Mouse (Mus musculus) kidney, adult 2 months (tissue): ENCODE data around the gene Pdgfa. TPM values are rescaled to one million over a fixed set of nuclear protein-coding genes. Genes with fewer than 3 reads are reported as not detected.
A peak's percentile ranks its signal among the peaks of the same experiment; 100 is the strongest.

ENCODE experiments used
- DNase-seq: peaks from one replicate; pipeline ENCODE4 v3.0.0; 2021
- H3K27ac ChIP-seq: fragments of 200-500 bp; 2 replicates; pipeline ENCODE4 v1.5.1; 2012; ENCODE audit warnings: low read depth, low read length, control low read depth, inconsistent platforms; ENCODE audit not compliant: insufficient read depth
- H3K27me3 ChIP-seq: fragments of 200-500 bp; replicated peaks from 2 replicates; pipeline ENCODE4 v1.6.1; 2012; ENCODE audit warnings: mild to moderate bottlenecking, moderate library complexity, low read length, inconsistent platforms; ENCODE audit not compliant: control insufficient read depth, insufficient read depth
- H3K36me3 ChIP-seq: fragments of 200-500 bp; 2 replicates; pipeline ENCODE4 v1.6.1; 2012; ENCODE audit warnings: mild to moderate bottlenecking, moderate library complexity, low read length, inconsistent platforms; ENCODE audit not compliant: control insufficient read depth, insufficient read depth
- H3K4me1 ChIP-seq: fragments of 200-500 bp; 2 replicates; pipeline ENCODE4 v1.6.1; 2011; ENCODE audit warnings: low read length; ENCODE audit not compliant: control insufficient read depth, insufficient read depth
- H3K4me3 ChIP-seq: fragments of 200-500 bp; 2 replicates; pipeline ENCODE4 v1.5.1; 2011; ENCODE audit warnings: mild to moderate bottlenecking, low read depth, low read length, control low read depth; ENCODE audit not compliant: insufficient read depth
- CTCF ChIP-seq: fragments of 200-500 bp; conservative IDR thresholded peaks from 2 replicates; pipeline ENCODE4 v1.5.1; 2011; ENCODE audit warnings: low read depth, mild to moderate bottlenecking, control low read depth, low read length, moderate library complexity, mixed read lengths; ENCODE audit not compliant: insufficient read depth, insufficient read length
- POLR2A ChIP-seq: fragments of 200-500 bp; IDR thresholded peaks from one replicate; pipeline ENCODE4 v1.6.1; 2011; ENCODE audit warnings: low read depth, low read length, control low read depth
- WGBS: fragments of 180-500 bp; shearing (Covaris S2); methylation state at CpG from one replicate; pipeline ENCODE4 v1.1.7; 2018; 5-methylcytosine and 5-hydroxymethylcytosine counted together
- polyA plus RNA-seq: library from polyadenylated mRNA; depleted of rRNA; stranded (reverse); fragments of >200 nt; gene quantifications from 2 replicates; pipeline ENCODE4 v1.2.3, GENCODE M21; 2012

The Pdgfa gene
- polyA plus RNA-seq, 1 experiment, result 12.0 TPM

DNA sequence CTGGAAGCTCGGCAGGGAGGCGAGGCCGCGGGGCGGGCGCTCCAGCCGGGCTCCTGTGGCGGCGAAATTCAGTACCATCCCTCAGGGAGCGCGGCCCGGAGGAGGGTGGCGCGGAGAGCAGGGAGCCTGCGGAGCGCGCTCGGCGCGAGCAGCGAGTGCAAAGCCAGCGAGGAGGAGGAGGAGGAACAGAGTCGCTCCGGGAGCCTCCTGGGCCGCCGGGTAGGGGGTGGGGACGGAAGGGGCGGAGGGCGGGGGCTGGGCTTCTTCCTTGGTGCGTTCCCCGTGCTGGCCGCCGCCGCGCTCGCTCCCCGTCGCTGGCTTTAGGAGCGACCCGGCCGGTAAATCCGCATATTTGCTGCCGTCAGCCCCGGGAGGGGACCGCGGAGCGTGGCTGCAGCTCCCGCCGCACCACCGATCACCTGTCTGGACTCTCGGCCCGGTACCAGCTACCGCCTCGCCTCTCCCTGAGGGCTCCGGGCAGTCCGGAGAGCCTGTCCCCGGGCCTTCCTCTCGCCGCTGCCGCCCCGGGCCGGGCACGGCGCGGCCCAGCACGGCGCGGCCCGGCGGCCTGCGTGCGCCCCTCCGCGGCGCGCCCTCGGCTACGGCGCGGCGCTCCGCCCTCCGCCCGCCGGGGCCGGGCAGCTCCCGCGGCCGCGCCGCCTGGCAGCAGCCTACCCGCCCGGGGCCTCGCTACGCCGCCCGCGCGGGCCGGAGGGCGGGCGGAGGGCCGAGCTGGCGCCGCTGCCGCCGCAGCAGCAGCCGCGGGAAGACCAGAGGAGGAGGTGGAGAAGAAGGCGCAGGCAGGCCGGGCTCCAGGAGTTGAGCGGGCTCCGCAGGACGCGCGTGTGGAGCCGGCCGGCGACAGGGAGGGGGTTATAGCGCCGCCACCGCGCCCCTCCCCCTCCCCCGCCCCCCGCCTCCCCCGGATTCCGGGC is 2.1 kb downstream of the Pdgfa start:
- peak overlapping the region; percentile 64 for H3K4me3 ChIP-seq
- H3K36me3 ChIP-seq, result no peaks in the 10 kb centered on the region
- WGBS, result 6% methylated on average over 109 of the region's 127 CpGs
- H3K27me3 ChIP-seq, result no peaks in the 10 kb centered on the region
- peaks cover 14% of the 10 kb centered on the region for H3K4me1 ChIP-seq
- peak; percentile 90 for DNase-seq
- TF ChIP-seq POLR2A, result peak; percentile 55
- TF ChIP-seq CTCF, result no peak
- peak overlapping the region; percentile 80 for H3K27ac ChIP-seq

GRCm38 (mm10) chr5:138994108-138994785 is 2.9 kb downstream of the Pdgfa start:
- Histone ChIP-seq H3K4me1 (peaks cover 14% of the 10 kb centered on the region), H3K4me3 (peak overlapping the region; percentile 64), H3K27ac (peak overlapping the region; percentile 74), H3K27me3 (no peaks in the 10 kb centered on the region), H3K36me3 (no peaks in the 10 kb centered on the region)
- TF ChIP-seq CTCF (no peak), POLR2A (no peak)
- under 1% methylated on average over 47 of the region's 48 CpGs for WGBS
- DNase-seq, result peak; percentile 58

GRCm38 (mm10) chr5:138993371-138994107 is 3.6 kb downstream of the Pdgfa start:
- Histone ChIP-seq H3K27me3 (no peaks in the 10 kb centered on the region), H3K4me3 (peak overlapping the region; percentile 64), H3K36me3 (no peaks in the 10 kb centered on the region), H3K27ac (no peak overlapping the region), H3K4me1 (peaks cover 14% of the 10 kb centered on the region)
- DNase-seq, result peak; percentile 16
- 2% methylated on average over 40 of the region's 40 CpGs for WGBS
- TF ChIP-seq POLR2A (no peak), CTCF (no peak)

DNA sequence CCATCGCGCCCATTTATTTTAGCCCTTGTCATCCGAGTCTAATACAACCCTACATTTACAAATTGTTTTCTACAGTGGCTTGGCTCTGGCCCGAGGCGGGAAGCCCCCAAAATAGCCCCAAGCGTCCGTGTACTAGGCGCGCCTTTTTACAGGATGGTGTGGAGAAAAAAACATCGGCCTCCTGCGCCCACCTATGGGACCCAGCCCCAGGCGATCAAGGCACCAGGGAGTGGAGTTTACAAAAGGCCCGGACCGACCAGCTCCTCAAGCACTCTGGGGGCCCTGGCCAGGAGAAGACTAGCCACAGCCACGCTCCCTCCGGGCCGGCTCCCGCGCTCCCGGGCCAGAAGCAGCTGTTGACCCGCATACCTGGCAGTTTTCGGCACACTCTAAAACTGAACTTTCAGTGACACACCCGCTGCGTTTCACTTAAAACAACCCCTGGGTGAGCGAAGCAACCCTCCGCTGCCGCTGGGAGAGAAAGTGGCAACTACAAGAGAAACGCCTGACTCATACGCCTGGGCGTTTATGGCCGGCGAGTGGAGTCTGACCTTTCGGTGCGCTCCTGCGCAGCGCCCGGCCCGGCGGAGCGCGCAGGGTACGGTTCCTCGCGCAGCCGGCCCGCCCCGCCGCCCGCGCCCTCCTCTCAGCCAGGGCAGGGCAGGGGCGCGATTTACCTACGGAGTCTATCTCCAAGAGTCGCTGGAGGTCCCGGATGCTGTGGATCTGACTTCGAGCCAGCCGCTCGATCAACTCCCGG is 4.4 kb downstream of the Pdgfa start:
- 25% methylated on average over 59 of the region's 59 CpGs for WGBS
- DNase-seq, result peak; percentile 71
- H3K4me1 ChIP-seq, result peaks cover 6% of the 10 kb centered on the region

DNA sequence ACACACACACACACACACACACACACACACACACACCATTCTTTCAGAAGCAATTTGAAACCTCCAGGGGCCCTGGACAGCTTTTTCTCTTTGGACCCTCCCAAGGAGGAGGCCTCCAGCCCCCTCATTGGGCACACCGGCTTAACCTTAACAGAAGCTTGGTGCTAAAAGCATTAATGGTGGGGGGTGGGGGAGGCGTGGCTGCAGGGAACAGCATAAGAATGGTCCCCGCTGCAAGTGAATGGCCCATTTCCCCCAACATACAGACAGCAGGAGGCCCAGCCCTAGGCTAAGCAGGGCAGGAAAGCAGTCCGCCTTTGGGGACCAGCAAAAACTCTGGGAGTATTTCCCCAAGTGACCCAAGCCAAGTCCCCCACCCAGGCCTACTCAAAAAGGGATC is 5.4 kb downstream of the Pdgfa start:
- no peak for TF ChIP-seq POLR2A
- no peak for DNase-seq
- no peaks in the 10 kb centered on the region for H3K27me3 ChIP-seq
- WGBS, result 87% methylated on average over 4 of the region's 4 CpGs
- H3K4me1 ChIP-seq, result no peaks in the 10 kb centered on the region; the same call in 1 of the 2 replicates
- H3K27ac ChIP-seq, result no peak overlapping the region
- H3K4me3 ChIP-seq, result no peak overlapping the region
- no peaks in the 10 kb centered on the region for H3K36me3 ChIP-seq

More for the DNA sequence above, 4.4 kb downstream of the Pdgfa start:
- no peak for TF ChIP-seq CTCF
- TF ChIP-seq POLR2A, result no peak
- no peaks in the 10 kb centered on the region for H3K36me3 ChIP-seq
- no peak overlapping the region for H3K27ac ChIP-seq
- H3K4me3 ChIP-seq, result peak overlapping the region; percentile 64
- no peaks in the 10 kb centered on the region for H3K27me3 ChIP-seq

DNA sequence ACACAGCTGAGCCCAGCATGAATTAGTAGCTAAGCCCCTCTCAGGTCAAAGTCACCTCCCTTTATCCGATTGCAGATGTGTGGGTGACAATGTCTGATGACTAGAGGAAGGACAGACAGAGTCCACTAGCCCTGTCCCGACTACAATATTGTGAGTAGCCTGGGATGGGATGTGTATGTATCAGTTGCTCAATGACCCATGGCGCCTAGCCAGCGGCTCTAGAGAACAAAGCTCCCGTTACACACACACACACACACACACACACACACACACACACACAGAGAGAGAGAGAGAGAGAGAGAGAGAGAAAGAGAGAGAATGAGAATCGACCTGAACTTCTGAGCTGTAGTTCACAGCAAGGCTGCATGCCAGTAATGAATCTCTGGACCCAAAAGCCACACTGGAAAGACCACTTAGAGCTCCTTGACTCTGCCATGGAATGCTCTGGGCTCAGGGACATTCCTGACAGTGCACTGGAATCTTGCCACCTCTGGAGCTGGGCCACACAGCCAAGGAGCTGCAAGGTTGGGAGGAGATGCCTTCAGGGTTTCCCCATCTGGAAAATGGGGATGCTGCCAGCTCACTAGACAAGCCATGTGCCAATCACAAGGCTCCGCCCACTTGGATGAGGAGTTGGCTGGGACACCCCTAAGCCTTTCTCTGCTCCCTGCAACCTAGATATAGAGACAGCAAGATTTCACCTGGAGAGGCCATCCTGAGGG is 6.3 kb downstream of the Pdgfa start:
- H3K36me3 ChIP-seq, result no peaks in the 10 kb centered on the region
- no peak for TF ChIP-seq POLR2A
- no peak for TF ChIP-seq CTCF
- H3K27me3 ChIP-seq, result no peaks in the 10 kb centered on the region
- no peak overlapping the region for H3K27ac ChIP-seq
- 55% methylated on average over 7 of the region's 7 CpGs for WGBS
- H3K4me1 ChIP-seq, result no peaks in the 10 kb centered on the region; the same call in 1 of the 2 replicates
- no peak overlapping the region for H3K4me3 ChIP-seq
- peak; percentile 70 for DNase-seq
